In genomic region chr3:22078529-22078928, GRCm38 (mm10) we compare ENCODE assay signal across 9 mouse cellular contexts. TPM values are rescaled to one million over a fixed set of nuclear protein-coding genes. Genes with fewer than 3 reads are reported as not detected.
DNase-seq lines count a peak whose midpoint lies in the region; ATAC-seq and TF ChIP-seq lines count a peak whose summit lies in the region.
"Had no signal": no experiment of that assay in that cellular context is flagged by ENCODE, and none has a peak within 500 bp of the region (broad histone marks: within the 10 kb centered on the region; RNA-seq: fewer than 3 reads in every experiment).

No protein-coding gene starts in this region.

- ATAC-seq in heart, embryonic 14.5 days (ENCODE audit: insufficient number of reproducible peaks, insufficient read depth, low FRiP score, low read depth) = no peak
- ATAC-seq in G1E (ENCODE audit: extremely low read depth, insufficient number of reproducible peaks, low FRiP score, poor library complexity, severe bottlenecking) = no peak
- no peak for ATAC-seq in hindbrain, embryonic 11.5 days (ENCODE audit: low FRiP score)
- no peak for ATAC-seq in megakaryocyte-erythroid progenitor cell, adult 5-6 weeks (replicated peaks; ENCODE audit: low FRiP score, low TSS enrichment, poor library complexity, severe bottlenecking)
- ATAC-seq: CD4-positive, CD25-positive, alpha-beta regulatory T cell, adult 4 months had no signal

- H3K27ac ChIP-seq in heart, embryonic 14.5 days (replicated peaks in 1 of 2; ENCODE audit: control insufficient read depth in 1 of 2, insufficient read depth in 1 of 2, low read depth in 2 of 2, low read length in 2 of 2) = no peak overlapping the region
- H3K27ac ChIP-seq in hindbrain, embryonic 11.5 days (ENCODE audit: low read depth, low read length) = no peak overlapping the region
- H3K27ac ChIP-seq in midbrain, embryonic 10.5 days (replicated peaks) = peak overlapping the region; percentile 100

- H3K36me3 ChIP-seq in heart, embryonic 14.5 days (ENCODE audit: control insufficient read depth, insufficient read depth, low read length) = no peaks in the 10 kb centered on the region
- peaks cover 32% of the 10 kb centered on the region for H3K36me3 ChIP-seq in G1E (replicated peaks)
- no peaks in the 10 kb centered on the region for H3K36me3 ChIP-seq in hindbrain, embryonic 11.5 days (ENCODE audit: control insufficient read depth, insufficient read depth, low read length)
- H3K36me3 ChIP-seq in midbrain, embryonic 10.5 days = peaks cover 15% of the 10 kb centered on the region

- no peak for DNase-seq in heart, adult 9 months (ENCODE audit: low spot score in 2 of 2)
- no peak for DNase-seq in G1E (ENCODE audit: low spot score)
- DNase-seq in hindbrain, embryonic 11.5 days (ENCODE audit: low spot score) = no peak
- no peak for DNase-seq in midbrain, embryonic 10.5 days (ENCODE audit: low spot score)
- no peak for DNase-seq in kidney, postnatal 25 days
- no peak for DNase-seq in frontal cortex, postnatal 10 days (ENCODE audit: low spot score in 2 of 2)

- no peak for TF ChIP-seq CTCF in G1E (IDR thresholded peaks at IDR 0.05; ENCODE audit: low read depth, low read length)

- 53% methylated on average over 3 of the region's 3 CpGs for WGBS in heart, embryonic 14.5 days
- 58% methylated on average over 3 of the region's 3 CpGs for WGBS in hindbrain, embryonic 11.5 days
- 58% methylated on average over 3 of the region's 3 CpGs for WGBS in midbrain, embryonic 10.5 days

- no peaks in the 10 kb centered on the region for H3K27me3 ChIP-seq in heart, embryonic 14.5 days (ENCODE audit: control insufficient read depth, insufficient read depth, low read length)
- H3K27me3 ChIP-seq in G1E (ENCODE audit: insufficient read depth, low read length) = no peaks in the 10 kb centered on the region
- no peaks in the 10 kb centered on the region for H3K27me3 ChIP-seq in hindbrain, embryonic 11.5 days (ENCODE audit: control insufficient read depth, insufficient read depth, low read length)
- H3K27me3 ChIP-seq in midbrain, embryonic 10.5 days (ENCODE audit: low read depth, poor library complexity, severe bottlenecking) = no peaks in the 10 kb centered on the region

- H3K4me2 ChIP-seq in heart, embryonic 14.5 days (ENCODE audit: low read length) = peak overlapping the region; percentile 61
- H3K4me2 ChIP-seq in hindbrain, embryonic 11.5 days (replicated peaks; ENCODE audit: low read depth, low read length) = peak overlapping the region; percentile 37

- no peaks in the 10 kb centered on the region for H3K9me3 ChIP-seq in heart, embryonic 14.5 days (ENCODE audit: control insufficient read depth, low read length)
- no peaks in the 10 kb centered on the region for H3K9me3 ChIP-seq in G1E (replicated peaks)
- H3K9me3 ChIP-seq in hindbrain, embryonic 11.5 days (ENCODE audit: control insufficient read depth, low read length) = no peaks in the 10 kb centered on the region
- no peaks in the 10 kb centered on the region for H3K9me3 ChIP-seq in midbrain, embryonic 10.5 days (replicated peaks)

- H3K9ac ChIP-seq in heart, embryonic 14.5 days (ENCODE audit: low read length) = peak overlapping the region; percentile 92; the same call in 1 of the 2 replicates
- peak overlapping the region; percentile 27; the same call in 1 of the 2 replicates for H3K9ac ChIP-seq in hindbrain, embryonic 11.5 days (ENCODE audit: low read depth, low read length)

- peaks cover 14 to 20% of the 10 kb centered on the region in 2 experiments for H3K4me1 ChIP-seq in heart, embryonic 14.5 days (ENCODE audit: control insufficient read depth in 2 of 2, insufficient read depth in 2 of 2, low read length in 2 of 2)
- peaks cover 68% of the 10 kb centered on the region for H3K4me1 ChIP-seq in G1E (ENCODE audit: insufficient read depth, low read depth, low read length)
- no peaks in the 10 kb centered on the region; the same call in 1 of the 2 replicates for H3K4me1 ChIP-seq in hindbrain, embryonic 11.5 days (replicated peaks; ENCODE audit: control insufficient read depth, insufficient read depth, low read length)
- H3K4me1 ChIP-seq in midbrain, embryonic 10.5 days = peaks cover 32% of the 10 kb centered on the region

- peak overlapping the region; percentile 32 to 86 for H3K4me3 ChIP-seq in heart, embryonic 14.5 days (ENCODE audit: control insufficient read depth in 1 of 2, insufficient read depth in 1 of 2, low read depth in 1 of 2, low read length in 2 of 2)
- peak overlapping the region; percentile 92; the same call in 1 of the 2 replicates for H3K4me3 ChIP-seq in G1E (ENCODE audit: low read depth, low read length)
- peak overlapping the region; percentile 94 for H3K4me3 ChIP-seq in hindbrain, embryonic 11.5 days (ENCODE audit: low read depth, low read length)
- peak overlapping the region; percentile 92 for H3K4me3 ChIP-seq in midbrain, embryonic 10.5 days

RNA-seq across cellular contexts. Expression of gene Tbl1xr1, which starts 2.1 kb away (rescaled TPM):
- polyA plus RNA-seq in heart, embryonic 14.5 days (2014; fragmentation: Nextera tagmentation; extraction: Ambion mirVana) = 18.1 and 24.5 TPM in 2 replicates
- total RNA-seq in G1E (2014; fragmentation: Nextera tagmentation) (77.4 and 95.8 TPM in 2 replicates), G1E (2017) (46.0 and 53.5 TPM in 2 replicates)
- polyA plus RNA-seq in G1E (2012) = 20.3 and 25.9 TPM in 2 replicates
- 24.1 and 35.8 TPM in 2 replicates for polyA plus RNA-seq in hindbrain, embryonic 11.5 days (2014; fragmentation: Nextera tagmentation; extraction: Ambion mirVana)
- polyA plus RNA-seq in midbrain, embryonic 10.5 days (2016; fragmentation: Nextera tagmentation; extraction: Ambion mirVana) = 20.7 and 22.4 TPM in 2 replicates
- 51.8 and 68.9 TPM in 2 replicates for total RNA-seq in megakaryocyte-erythroid progenitor cell, adult 5-6 weeks (2014; fragmentation: Nextera tagmentation)
- 67.5 and 70.0 TPM in 2 replicates for total RNA-seq in megakaryocyte-erythroid progenitor cell, adult 5-6 weeks (2017)
